Mouse (Mus musculus): ENCODE results near the gene Fam178b.

DNA sequence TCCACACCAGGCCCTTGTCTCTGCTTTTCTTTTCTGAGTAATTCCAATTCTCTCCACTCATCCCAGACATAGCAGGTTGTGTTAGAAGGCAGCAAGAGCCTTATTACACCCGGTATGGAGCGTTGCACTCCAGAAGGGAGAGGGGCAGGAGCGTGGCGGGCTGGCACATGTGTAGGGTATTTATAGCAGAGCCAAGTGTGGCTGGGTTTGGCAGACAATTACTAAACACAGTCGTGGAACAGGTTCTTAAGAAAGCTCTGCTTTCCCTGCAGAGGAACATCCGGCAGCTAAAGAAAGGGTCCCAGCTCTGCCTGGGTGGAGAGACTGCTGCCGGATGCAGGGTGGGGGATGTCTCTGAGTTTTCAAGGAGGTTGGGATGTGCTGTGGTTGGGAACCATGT lies 76.0 kb downstream of the Fam178b start:
- TF ChIP-seq CTCF (IDR thresholded peaks at IDR 0.05; ENCODE audit: low read depth), result no peak
- TF ChIP-seq EP300 (optimal IDR thresholded peaks at IDR 0.05), result no peak
